Mouse (Mus musculus) embryo, embryonic 11 days (tissue): ENCODE results near the gene Ehd1.

Experiments
- DNase-seq: peaks from one replicate; pipeline ENCODE4 v3.0.0-alpha.2; 2015

Gene Ehd1

GRCm38 (mm10) chr19:6276426-6277421, at the start of gene Ehd1:
Gene Ehd1 (plus strand): TSS chr19:6276725.
- peak; percentile 99 for DNase-seq

- no peak for DNase-seq
These were observed 49.8 kb upstream of the Ehd1 start for GRCm38 (mm10) chr19:6226763-6227162.

- DNase-seq = no peak
These were observed 48.7 kb upstream of the Ehd1 start for GRCm38 (mm10) chr19:6227864-6228263.

GRCm38 (mm10) chr19:6230411-6230810, 46.1 kb upstream of the Ehd1 start:
- DNase-seq = no peak

- DNase-seq = no peak
These were observed 45.5 kb upstream of the Ehd1 start for GRCm38 (mm10) chr19:6231036-6231435.

GRCm38 (mm10) chr19:6233647-6234046, 42.9 kb upstream of the Ehd1 start:
- no peak for DNase-seq

- DNase-seq = no peak
These were observed 42.0 kb upstream of the Ehd1 start for GRCm38 (mm10) chr19:6234337-6235083.

GRCm38 (mm10) chr19:6235084-6236052, 41.2 kb upstream of the Ehd1 start, which contains the start of gene Ppp2r5b:
Gene Ppp2r5b (minus strand): TSS chr19:6235872.
- DNase-seq = peak; percentile 95

GRCm38 (mm10) chr19:6236053-6236441, 40.5 kb upstream of the Ehd1 start:
- peak; percentile 95 for DNase-seq

GRCm38 (mm10) chr19:6236842-6237241, 39.7 kb upstream of the Ehd1 start:
- DNase-seq = no peak

- DNase-seq = no peak
These were observed 37.8 kb upstream of the Ehd1 start for GRCm38 (mm10) chr19:6238740-6239139.

- no peak for DNase-seq
These were observed 36.4 kb upstream of the Ehd1 start for GRCm38 (mm10) chr19:6240136-6240535.

- DNase-seq = no peak
These were observed 35.8 kb upstream of the Ehd1 start for GRCm38 (mm10) chr19:6240725-6241124.

GRCm38 (mm10) chr19:6241274-6242107, 35.0 kb upstream of the Ehd1 start, which contains the start of gene Atg2a:
Gene Atg2a (plus strand): TSS chr19:6241668.
- peak; percentile 100 for DNase-seq

- peak; percentile 23 for DNase-seq
These were observed 34.2 kb upstream of the Ehd1 start for GRCm38 (mm10) chr19:6242281-6242680.

- DNase-seq = no peak
These were observed 33.3 kb upstream of the Ehd1 start for GRCm38 (mm10) chr19:6243226-6243625.

- no peak for DNase-seq
These were observed 30.7 kb upstream of the Ehd1 start for GRCm38 (mm10) chr19:6245806-6246205.

- no peak for DNase-seq
These were observed 28.8 kb upstream of the Ehd1 start for GRCm38 (mm10) chr19:6247526-6248300.

- DNase-seq = no peak
These were observed 23.5 kb upstream of the Ehd1 start for GRCm38 (mm10) chr19:6253021-6253420.

- peak; percentile 56 for DNase-seq
These were observed 16.1 kb upstream of the Ehd1 start for GRCm38 (mm10) chr19:6260428-6260827.

GRCm38 (mm10) chr19:6260946-6261345, 15.6 kb upstream of the Ehd1 start:
- no peak for DNase-seq
